Mouse (Mus musculus) adrenal gland, adult (tissue): ENCODE measurements around the gene Trim10.
A peak's percentile ranks its signal among the peaks of the same experiment; 100 is the strongest.

Source experiments
- DNase-seq, 2 experiments: peaks; one replicate each; pipeline ENCODE4 v3.0.0; 2022 to 2023; ENCODE audit warnings: low spot score in 1 of 2; ENCODE audit not compliant: inconsistent age in 2 of 2

Trim10 gene

DNA sequence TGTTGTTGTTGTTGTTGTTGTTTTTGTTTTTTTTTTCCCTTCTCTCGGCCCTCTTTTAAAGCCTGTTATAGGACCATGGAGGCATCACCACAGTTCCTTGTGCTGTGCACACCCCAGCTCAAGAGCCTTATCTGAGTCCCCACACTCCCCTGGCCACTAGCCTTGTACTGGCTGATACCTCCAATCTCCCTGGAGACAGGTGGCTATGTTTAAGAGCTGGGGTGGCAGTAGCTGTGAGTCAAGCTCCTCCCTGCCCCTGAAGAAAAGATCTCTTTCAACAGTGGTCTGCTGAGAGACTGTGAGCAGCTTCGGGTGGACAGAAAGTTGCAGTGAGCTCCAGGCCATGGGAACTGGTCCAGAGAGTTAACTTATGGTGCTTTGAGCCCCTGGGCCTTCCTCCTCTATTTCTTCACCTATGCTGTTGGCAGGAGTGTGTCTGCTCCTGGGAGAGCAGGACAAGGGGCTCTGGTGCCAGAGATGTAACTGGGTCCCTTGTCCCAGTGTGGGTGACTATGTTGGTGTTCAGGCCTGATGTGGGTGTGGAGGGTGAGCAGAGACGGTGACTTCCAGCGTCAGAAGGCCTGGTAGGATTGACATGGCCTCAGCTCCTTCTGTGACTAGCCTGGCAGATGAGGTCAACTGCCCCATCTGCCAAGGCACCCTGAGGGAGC lies at the start of gene Trim10:
Trim10 (plus strand) TSS at position 291 of the 671 bp plus-strand sequence.
- DNase-seq: no peak

DNA sequence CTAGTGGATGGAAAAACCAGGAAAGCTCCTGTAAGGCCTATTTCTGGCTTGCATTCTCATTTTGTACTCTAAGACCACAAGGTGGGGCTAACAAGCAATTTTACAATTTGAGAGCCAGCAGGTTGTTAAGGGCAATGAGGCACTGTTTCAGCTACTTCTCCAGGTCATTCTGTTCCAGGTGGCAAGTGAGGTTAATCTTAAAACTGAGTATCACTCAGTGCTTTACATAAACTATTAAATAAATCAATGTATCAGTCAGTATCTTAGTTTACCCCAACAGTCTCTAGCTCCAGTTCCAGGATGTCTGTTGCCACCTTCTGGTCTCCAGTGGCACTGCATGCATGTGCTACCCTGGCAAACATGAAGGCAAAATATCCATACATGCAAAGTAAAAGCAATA lies 45.4 kb upstream of the Trim10 start:
- DNase-seq: peak; percentile 42 to 87

DNA sequence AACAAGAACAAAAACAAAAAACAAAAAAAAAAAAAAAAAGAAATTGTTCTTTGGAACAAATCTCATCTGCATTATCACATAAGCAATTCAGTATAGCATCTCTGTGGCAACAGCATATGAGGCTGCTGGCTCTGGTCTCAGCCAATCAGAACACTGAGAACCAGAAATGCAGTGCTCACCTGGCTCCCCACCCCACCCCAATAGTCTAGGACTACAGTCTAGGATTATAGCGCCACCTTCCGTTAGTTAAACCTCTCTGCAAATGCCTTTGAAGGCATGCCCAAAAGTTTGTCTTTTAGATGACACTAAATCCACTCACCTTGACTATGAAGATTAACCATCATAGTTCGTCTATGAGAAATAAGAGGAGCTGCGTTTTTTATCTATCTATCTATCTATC lies 43.8 kb upstream of the Trim10 start:
- peak in 1 of 2 experiments; percentile 42 for DNase-seq

DNA sequence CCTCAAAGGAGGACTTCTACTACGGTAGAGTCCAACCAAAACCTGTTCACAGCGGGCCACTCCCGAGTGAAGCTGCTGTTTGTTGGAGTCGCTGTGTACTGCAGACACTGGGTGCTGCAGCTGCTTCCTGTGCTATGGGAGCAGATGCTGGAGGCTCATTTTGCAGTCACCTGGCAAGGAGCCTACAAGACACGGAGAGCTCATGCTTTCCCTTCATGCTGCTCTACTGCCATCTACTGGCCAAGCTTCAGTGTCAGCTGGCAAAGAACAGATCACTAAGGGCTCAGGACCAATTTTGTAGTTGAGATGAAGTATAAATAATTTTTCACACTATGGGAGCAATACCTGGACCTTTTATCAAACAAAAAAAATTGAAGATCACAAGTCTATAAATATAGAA lies 43.4 kb upstream of the Trim10 start:
- DNase-seq: peak; percentile 84 to 95

DNA sequence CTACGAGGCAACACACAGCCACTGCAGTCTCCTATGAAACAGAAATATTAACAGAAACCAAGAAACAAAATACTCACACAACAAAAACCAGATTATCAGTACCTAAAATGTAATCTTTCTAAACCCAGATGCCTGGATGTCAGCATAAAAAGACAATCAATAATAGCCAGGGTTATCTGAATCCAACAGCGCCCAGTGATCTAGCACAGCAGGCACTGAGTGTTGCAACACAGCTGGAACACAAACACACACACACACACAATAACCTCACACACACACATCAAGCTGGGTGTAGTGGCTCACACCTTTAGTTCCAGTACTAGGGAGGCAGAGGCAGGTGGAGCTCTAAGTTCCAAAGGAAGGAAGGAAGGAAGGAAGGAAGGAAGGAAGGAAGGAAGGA lies 40.9 kb upstream of the Trim10 start:
- no peak for DNase-seq

DNA sequence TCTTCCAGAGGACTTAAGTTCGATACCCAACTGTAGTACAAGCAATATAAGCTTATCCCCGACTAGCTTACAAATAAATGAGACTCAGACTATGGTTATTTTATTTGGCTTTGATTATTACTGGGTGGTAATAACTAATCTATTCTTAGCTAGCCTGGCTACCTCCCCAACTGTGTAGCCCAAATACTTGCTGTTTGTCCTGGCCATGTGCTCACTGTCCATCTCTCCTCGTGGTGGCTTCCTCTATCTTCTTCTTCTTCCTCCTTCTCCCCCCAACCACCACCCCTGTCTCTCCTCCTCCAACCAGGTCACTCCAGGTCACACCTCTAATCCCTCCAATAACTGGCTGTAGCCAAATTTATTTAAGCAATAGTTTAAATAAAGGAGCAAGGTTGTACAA lies 38.9 kb upstream of the Trim10 start:
- DNase-seq: no peak

DNA sequence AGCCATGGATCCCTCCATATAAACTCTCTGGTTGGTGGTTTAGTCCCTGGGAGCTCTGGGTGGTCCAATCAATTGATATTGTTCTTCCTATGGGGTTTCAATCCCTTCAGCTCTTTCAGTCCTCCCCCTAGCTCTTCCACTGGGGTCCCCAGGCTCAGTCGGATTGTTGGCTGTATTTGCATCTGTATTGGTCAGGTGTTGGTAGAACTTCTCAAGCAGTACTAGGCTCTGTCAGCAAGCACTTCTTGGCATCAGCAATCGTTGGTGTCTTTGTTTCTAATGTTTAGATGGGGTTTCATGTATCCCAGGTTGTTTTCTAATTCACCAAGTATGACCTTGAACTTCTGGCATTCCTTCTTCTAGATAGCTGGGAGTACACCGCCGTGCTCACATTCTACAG lies 36.7 kb upstream of the Trim10 start:
- no peak for DNase-seq

DNA sequence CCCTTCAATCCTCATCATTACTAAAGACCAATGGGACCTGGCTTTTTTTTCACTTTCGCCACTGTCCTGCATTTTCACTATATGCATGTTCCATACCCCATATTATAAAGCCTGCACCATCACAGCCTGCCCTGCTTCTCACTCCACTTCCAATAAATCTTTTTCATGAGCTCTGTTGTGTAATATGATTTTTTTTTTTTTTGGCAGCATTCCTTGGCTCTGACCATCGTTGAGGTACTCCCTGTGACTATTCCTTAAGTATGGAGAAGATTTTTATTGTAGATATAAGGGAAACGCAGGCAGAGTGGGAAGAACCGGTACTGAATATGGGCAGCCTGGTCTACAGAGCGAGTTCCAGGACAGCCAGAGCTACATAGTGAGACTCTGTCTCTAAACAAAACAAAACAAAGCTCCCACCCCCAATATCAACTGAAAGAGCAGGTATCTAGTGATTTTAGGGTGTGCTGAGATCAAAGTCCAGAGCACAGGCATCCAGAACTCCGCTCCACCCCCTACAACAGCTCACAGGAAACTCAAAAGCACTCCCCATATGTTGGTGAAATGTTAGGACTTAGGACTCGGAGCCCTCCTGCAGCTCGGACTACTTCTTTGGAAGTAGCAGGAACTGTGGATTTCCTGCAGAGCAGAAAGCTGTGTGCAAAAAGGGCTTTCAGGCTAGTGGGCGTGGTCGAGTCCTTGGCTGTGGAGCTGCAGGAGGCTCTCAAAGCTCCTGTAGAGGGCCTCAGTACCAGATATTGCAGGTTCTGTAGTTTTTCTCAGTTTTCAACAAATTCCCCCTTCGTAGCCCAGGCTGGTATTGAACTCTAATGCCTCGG lies 33.6 kb upstream of the Trim10 start:
- DNase-seq: peak; percentile 74 to 88

DNA sequence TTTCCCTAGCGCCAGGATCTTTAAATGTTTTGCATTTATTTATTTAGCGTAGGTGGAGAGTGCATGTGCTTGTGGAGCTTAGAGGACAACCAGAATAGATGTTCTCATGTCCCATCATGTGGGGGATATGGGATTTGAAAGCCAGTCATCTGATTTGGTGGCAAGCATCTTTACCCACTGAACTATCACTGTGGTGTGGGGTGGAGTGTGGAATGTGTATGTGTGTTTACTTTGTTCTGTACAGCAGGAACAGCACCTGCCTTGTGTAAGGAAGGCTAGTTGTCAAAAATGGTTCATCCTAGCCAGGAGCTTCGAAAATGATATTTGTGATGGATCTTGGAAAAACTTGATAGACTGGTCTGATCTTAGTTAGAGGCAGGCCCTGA lies 33.0 kb upstream of the Trim10 start:
- DNase-seq: peak in 1 of 2 experiments; percentile 36

DNA sequence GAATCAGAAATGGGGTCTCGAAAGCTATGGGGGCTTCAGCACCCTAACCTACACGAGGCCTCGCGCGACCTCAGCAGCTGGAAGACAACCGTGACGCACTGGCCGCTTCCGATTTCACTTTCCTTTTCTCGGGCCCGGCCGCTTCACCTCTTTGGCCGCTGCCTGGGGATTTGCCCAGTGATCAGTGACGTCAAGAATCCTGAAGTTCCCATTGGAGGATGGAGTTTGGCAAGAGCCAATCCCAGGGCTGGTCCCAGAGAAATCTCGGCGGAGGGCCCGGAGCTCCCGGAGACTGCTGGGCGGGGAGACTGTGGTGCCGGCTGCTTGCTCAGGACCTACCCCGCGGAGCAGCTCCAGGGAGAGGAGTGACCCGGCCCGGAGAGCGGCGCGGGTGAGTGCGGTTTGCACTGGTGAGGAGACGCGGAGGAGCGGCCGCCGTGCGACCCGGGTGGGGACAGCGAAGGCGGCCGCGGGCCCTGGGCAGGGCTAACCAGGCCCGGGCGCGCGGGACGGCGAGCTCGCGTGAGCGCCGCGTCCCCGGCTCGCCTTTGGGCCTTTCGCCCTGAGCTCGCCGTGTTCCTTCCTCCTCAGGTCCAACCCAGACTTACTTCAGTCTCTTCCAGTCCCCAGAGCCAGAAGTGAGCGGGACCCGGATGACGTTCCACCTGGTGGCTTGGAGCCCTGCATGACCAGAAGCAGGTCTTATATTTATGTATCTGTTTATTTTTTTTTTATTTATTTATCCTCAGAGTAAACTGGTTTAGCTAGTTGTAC lies 32.3 kb upstream of the Trim10 start, which contains the start of gene Trim26:
Trim26 (plus strand) TSS at position 261 of the 774 bp plus-strand sequence.
- peak; percentile 99 to 100 for DNase-seq

DNA sequence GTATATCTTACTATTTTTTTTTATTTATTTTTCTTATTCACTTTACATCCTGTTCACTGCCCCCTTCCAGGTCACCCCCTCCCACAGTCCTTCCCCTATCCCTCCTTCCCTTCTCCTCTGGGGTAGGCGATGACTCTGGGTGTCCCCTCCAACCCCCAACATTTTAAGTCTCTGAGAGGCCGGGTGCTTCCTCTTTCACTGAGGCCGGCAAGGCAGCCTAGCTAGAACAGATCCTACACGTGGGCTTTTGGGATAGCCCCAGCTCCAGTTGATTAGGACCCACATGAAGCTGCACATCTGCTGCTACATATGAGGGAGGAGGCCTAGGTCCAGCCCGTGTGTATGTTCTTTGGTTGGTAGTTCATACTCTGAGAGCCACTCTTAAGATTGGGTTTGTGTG lies 30.4 kb upstream of the Trim10 start:
- DNase-seq: no peak

DNA sequence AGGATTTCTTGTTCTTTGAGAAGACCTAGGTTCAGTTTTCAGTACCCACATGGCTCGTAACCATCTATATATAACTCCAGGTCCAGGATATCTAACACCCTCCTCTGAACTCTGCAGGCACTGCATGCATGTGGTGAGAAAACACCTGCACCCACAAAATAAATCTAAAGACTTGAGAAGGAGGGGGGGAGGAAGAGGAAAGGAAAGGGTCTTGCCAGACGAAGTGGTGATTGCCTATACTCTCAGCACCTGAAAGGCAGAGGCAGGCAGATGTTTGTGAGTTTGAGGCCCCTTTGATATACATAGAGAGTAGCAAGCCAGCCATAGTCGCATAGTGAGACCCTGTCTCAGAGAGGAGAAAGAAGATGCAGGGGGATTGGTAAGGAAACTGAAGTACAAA lies 29.4 kb upstream of the Trim10 start:
- no peak for DNase-seq

DNA sequence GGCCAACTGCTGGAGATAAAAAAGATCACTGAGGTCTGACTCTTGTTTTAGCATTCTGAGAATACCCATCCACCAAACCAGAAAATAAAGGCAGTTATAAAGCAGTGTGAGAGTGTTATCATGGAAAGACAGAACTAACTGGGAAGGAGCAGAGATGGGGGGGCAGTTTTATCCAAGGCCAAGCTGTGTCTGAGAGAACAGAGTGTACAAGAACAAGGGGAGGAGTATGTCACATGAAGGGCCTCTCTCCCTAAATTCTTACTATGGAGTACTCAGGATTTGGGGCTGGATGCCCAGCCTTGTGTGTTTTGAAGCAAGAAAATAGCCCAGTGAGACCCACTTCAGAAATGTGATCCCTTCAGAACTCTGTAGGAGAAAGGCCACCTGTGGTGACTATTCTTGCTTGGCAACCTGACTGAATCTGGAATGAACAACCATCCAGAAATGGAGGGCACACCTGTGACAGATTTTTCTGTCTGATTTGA lies 28.4 kb upstream of the Trim10 start:
- DNase-seq: peak in 1 of 2 experiments; percentile 72

DNA sequence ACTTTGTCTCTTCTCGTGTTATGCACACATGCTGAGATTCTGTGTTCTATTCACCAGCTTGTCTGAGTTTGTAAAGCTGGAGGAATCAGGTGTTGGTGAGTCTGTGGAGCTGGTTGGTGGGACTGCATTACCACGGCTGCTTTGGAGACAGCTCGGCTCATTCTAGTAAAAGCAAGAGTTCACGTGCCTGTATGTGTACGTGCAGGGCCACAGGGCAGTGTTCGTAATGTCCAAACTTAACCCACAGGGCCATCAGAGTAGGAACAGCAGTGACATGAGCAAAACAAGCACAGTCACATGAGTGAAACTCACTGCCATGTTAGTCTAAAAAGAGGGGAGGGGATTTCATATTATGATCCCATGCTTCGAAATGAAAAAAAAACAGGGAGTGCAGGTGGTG lies 25.7 kb upstream of the Trim10 start:
- no peak for DNase-seq

DNA sequence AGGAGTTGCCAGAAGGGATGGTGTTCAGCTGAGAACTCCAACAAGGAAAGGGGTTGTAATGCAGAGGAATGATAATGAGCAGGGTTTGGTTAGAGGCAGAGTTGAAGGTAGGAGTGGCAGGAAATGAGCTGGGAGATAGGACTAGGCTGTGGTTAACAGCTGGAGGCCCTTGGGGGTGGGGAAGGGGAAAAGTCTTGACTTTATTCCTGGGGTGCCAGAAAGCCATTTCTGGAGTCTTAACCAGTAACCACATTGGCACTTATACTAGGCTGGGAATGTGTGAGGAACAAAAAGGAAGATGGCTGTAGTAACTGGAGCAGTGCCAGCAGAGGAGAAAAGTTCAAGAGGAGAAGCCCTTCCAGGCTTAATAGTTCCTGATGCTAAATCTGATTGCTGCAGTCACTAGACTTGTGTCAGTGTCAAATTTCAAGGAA lies 25.1 kb upstream of the Trim10 start:
- DNase-seq: no peak

DNA sequence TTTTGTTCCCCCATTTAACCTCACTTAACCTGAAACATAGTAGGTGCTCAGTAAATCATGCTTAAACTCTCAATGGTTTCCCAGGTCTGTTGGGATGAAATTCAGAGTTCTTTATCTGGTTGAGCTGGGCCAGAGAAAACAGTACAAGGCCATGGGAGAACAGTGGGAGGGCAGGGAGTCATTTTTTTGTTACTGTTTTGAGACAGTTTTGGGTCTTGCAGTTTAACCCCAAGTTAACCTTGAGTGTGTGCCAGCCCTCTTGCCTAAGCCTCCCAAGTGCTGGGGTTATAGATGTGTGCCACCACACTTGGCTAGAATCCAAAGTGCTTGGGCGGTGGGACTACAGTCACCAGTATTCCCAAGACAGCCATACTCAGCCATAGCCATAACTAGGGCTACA lies 24.6 kb upstream of the Trim10 start:
- peak; percentile 82 to 91 for DNase-seq

DNA sequence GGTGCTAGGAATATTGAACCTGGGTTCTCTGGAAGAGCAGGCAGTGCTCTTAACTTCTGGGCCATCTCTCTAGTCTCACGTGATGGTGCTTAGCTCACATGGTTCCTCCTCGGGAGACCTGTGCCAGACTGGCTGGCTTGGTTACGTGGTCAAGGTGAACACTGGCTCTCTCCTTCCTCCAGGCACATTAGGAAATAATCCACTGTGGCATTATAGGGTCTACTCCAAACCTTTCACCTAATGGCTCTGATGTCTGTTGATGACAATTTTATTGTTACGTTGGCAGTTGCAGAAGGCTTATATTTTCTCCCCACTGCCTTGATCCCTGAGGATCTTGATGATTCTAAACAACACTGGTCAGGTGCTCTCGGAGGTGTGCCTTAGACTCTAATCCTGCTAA lies 20.5 kb upstream of the Trim10 start:
- DNase-seq: no peak

DNA sequence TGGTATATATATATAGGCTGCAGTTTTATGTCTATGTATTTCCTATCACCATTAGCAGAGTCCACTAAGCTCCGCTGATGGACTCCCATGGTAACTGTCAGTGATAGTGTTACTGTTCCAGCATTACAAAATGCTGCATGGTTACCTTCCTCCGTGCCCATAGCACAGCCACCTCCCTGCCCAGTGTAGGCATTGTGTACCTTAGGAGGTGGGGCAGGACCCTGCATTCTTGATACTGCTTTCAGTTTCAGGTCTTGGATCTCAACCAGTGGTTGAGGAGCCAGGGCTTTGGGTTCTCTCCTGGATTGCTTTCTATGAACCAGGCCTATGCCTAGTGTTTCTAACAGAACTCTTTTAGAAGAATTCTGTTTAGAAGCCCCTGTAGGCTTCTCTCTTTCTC lies 19.4 kb upstream of the Trim10 start:
- DNase-seq: no peak

DNA sequence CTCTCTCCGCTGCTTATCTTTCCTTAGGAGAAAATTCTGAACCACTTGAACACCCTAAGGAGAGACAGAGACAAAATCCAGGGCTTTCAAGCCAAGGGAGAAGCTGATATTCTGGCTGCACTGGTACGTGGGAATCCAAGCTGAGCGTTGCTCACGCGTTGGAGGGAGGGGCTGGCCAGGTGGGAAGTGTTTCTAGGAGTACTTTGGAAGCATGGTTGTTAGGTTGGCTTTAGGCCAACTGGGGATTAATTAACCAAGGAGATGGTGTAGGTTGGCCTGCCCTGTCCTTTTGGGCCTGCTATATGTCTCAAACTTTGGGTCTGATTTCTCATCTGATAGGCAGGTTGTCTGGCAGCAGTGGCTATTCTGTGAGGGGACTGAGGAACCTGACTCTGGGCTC lies 18.2 kb upstream of the Trim10 start:
- DNase-seq: no peak

DNA sequence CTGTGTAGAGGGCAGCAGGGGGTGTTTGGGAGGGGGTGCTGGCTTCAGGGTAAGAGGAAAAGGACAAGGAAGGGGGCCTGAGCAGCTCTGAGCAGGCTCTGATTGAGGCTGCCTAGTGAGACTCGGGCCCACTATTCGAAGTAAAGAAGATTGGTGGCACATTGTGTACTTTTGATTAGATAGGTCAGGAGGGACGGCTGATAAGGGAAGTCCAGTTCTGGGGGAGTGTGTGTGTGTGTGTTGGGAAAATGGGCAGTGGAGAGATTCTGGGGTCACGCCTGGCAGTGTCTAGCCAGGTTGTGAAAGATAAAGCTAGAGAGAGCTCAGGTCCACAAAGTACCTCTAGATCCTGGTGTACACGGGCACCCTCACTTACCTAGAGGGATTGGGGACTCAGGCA lies 17.7 kb upstream of the Trim10 start:
- no peak for DNase-seq

DNA sequence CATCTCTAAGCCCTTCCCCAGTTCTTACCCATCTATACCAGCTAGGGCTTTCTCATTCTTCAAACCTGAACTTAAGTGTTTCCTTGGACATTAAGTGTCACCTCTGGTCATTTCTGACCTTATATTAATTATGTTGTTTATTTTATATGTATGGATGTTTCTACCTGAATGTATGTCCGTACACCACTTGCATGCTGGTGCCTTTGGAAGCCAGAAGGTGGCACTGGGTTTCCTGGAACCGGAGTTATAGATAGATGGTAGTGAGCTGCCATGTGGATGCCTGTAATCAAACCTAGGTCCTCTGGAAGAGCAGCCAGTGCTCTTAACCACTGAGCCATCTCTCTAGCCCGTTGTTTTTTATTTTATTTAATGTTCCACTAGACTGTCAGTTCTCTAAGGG lies 13.9 kb upstream of the Trim10 start:
- DNase-seq: no peak

DNA sequence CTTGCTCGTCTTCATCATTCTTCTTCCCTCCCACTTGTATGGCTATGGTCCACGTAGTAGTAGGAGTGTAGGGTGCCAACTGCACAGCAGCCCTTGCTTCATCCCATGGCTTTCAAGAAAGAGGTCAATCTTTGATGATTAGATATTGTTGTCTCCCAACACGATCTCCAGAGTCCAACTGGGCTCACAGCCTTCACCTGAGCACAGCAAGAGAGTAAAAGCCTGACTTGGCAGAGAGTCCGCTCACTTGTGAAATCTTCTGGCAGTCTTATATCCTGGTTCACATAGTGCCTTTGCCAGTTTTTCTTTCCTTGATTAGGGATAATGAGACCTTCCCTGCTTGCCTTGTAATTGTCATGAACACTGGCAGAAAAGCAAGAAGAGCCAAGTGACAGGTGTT lies 13.1 kb upstream of the Trim10 start:
- DNase-seq: no peak
